Mouse (Mus musculus) WW6 (cell line): Measurements from ENCODE around the gene Duxbl2.
"Not testable (repeated sequence)": the region's sequence is repeated elsewhere in the genome, so short reads cannot be mapped to it uniquely, and the experiment has no call there.

Source experiments
- DNase-seq: peaks from one replicate; pipeline ENCODE4 v3.0.0-alpha.2; 2013; ENCODE audit warnings: low read depth, low spot score

Duxbl2 gene

GRCm38 (mm10) chr14:26118150-26118549 is at the start of gene Duxbl2:
Gene Duxbl2, plus strand, starts transcription at chr14:26118349.
- not testable (repeated sequence) for DNase-seq

DNA sequence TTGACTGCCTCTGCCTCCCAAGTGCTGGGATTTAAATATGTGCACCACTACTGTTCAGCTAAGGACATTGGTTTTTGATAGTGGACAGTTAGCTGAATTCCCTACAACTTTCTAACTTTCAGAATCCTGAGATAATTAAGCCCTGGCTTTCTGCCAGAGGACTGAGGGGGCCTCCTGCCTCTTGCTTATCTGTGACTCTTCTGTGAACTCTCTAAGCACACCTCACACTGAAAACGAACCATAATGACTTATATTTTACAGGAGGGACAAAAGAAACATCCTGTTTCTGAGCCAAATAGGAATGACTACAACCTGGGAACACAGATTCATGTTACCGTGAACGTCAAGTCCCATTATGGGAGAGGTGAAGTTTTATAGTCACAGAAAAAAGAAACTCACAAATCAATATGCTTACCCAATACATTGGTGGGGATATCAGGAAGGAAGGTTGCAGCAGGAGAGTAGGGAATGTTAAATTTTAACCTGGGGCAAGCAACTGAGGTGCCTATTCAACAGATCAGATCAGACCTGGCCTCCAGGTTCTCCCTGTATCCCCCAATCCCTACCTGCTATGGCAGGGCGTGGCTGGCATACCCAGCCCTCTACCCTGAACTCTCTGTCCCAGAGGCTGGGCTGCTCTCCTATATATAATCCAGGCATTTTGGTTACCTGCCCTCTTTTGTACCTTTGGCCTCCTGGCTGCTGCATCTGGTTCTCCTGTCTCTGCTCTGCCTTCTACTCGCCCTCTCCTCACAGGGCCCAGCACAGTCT is 41.3 kb upstream of the Duxbl2 start:
- DNase-seq, result not testable (repeated sequence)

- not testable (repeated sequence) for DNase-seq
Measured at GRCm38 (mm10) chr14:26081216-26081615, 36.9 kb upstream of the Duxbl2 start, which contains the start of gene Cphx2. Gene Cphx2, plus strand, starts transcription at chr14:26081516.

- DNase-seq, result not testable (repeated sequence)
Measured at GRCm38 (mm10) chr14:26081997-26082396, 36.2 kb upstream of the Duxbl2 start, which contains the start of gene Cphx3. Gene Cphx3, plus strand, starts transcription at chr14:26082297.

DNA sequence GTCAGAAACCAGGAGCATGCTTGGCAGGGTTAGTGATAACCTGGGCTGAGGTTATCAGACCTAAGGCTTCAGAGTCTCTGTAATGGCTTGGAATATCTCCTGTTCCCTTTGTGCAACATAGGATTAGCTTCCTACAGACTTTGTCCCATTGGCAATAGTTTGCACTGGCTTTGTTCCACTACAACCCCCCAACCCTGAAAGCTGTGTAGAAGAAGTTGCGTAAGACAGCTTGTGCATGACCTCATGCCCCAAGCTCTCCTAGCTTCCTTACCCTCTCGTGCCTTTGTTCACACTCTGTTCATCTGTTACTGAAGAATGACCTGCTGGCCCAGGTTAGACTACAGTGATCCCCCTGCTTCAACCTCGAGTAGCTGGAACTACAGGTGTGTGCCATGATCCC is 20.5 kb upstream of the Duxbl2 start:
- not testable (repeated sequence) for DNase-seq

- not testable (repeated sequence) for DNase-seq
Measured at GRCm38 (mm10) chr14:26118550-26119000, 426 bp downstream of the Duxbl2 start.

DNA sequence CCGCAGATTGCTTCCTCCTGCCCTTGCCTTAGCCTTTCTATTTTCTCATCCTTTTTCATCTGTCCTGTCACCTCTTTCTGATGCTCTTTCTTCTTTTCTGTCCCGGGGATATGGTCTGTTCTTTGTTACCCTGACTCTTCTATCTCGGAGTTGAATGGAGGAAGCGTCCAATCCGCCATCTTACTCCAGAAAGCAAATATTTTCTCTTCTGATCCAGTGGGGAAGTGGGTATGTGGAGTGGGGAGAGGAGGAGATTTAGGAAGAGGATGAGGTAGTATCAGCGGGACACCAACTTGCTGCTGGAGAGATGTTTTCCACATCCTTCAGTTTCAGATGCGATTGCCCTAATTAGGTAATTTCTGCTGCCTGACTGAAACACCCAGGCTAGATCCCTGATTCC is 946 bp downstream of the Duxbl2 start:
- not testable (repeated sequence) for DNase-seq

- DNase-seq, result not testable (repeated sequence)
Measured at GRCm38 (mm10) chr14:26147095-26147494, 28.9 kb downstream of the Duxbl2 start.

GRCm38 (mm10) chr14:26156032-26156431 is 37.9 kb downstream of the Duxbl2 start:
- not testable (repeated sequence) for DNase-seq

GRCm38 (mm10) chr14:26161156-26161555 is 43.0 kb downstream of the Duxbl2 start:
- DNase-seq, result not testable (repeated sequence)

DNA sequence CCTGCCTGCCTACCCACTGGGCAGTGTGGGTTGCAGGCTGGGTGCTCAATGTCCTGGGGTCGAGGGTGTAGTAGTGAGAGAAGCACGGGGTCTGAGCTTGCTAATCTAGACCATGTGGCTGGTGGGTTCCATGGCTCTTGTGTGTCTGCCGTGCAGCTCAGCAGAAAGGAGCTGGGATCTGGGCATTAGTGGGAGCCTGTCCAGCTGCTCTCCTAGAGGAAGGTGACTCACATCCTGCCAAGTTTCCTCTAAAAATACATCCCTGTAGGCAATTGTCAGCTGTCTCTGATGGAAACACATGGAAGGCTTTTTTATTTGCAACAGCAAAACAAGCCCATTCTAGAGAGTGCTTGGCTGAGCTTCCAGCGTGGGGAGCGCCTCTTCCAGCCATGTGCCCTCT is 44.3 kb downstream of the Duxbl2 start:
- not testable (repeated sequence) for DNase-seq

- not testable (repeated sequence) for DNase-seq
Measured at GRCm38 (mm10) chr14:26165266-26165665, 47.1 kb downstream of the Duxbl2 start.

DNA sequence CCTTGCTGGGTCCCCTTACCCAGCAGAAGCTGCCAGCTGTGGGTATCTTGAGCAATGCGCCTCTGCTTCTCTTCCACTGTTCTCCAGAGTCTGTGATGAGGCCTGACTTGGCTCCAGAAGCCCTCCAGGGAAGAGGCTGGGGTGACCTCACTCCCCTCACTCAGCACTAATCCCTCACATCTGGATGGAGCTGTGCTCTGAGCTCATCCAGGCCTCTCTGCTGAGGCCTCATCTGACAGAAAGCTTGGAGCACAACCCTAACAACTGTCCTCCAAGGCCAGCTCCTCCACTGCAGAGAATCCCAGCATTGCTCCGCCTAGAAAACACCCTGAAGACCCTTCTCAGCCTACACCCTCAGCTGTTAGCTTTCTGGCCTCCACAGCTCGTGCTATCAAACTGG is 55.8 kb downstream of the Duxbl2 start:
- DNase-seq, result not testable (repeated sequence)

DNA sequence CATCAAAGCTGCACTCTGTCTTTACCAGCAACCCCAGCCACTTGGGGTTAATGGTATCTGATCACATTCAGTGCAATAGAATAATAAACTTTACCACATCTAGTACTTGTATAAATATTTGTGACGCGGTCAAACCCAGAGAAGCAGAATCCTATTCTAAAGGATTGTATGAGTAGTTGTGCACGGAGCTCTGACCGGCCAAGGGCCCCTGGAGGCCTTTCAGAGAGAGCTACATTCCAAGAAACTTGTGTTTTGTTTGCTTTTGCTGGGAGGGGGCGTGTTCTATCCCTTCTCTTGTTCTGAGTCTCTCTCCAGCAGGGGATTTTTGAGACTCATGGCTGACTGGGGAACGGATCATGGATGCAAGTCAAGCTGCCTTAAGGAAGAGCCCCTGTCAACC is 56.9 kb downstream of the Duxbl2 start:
- not testable (repeated sequence) for DNase-seq
